Mouse (Mus musculus): Measurements from ENCODE around the gene Atg4c.

Gene Atg4c

GRCm38 (mm10) chr4:99249358-99249757 is 55.6 kb downstream of the Atg4c start:
- in situ Hi-C loops (cut with MseI, MboI): no loop called here

GRCm38 (mm10) chr4:99249826-99250225 is 56.1 kb downstream of the Atg4c start:
- in situ Hi-C loops (cut with MseI, MboI): no loop called here

- in situ Hi-C loops (cut with MseI, MboI): no loop called here
These were observed 59.2 kb downstream of the Atg4c start for GRCm38 (mm10) chr4:99252957-99253356.

- in situ Hi-C loops (cut with MseI, MboI): no loop called here
These were observed 69.5 kb downstream of the Atg4c start for GRCm38 (mm10) chr4:99263191-99263590.

- in situ Hi-C loops (cut with MseI, MboI): no loop called here
These were observed 69.9 kb downstream of the Atg4c start for GRCm38 (mm10) chr4:99263663-99264062.

GRCm38 (mm10) chr4:99266843-99267445 is 73.2 kb downstream of the Atg4c start:
- in situ Hi-C loops (cut with MseI, MboI): no loop called here

GRCm38 (mm10) chr4:99272860-99273259 is 79.1 kb downstream of the Atg4c start:
- in situ Hi-C loops (cut with MseI, MboI): no loop called here

GRCm38 (mm10) chr4:99273466-99273865 is 79.7 kb downstream of the Atg4c start:
- in situ Hi-C loops (cut with MseI, MboI): no loop called here

GRCm38 (mm10) chr4:99273979-99274378 is 80.2 kb downstream of the Atg4c start:
- in situ Hi-C loops (cut with MseI, MboI): no loop called here

- in situ Hi-C loops (cut with MseI, MboI): no loop called here
These were observed 85.1 kb downstream of the Atg4c start for GRCm38 (mm10) chr4:99278876-99279275.

GRCm38 (mm10) chr4:99281711-99282110 is 88.0 kb downstream of the Atg4c start:
- in situ Hi-C loops (cut with MseI, MboI): no loop called here

- in situ Hi-C loops (cut with MseI, MboI): no loop called here
These were observed 95.6 kb downstream of the Atg4c start for GRCm38 (mm10) chr4:99289286-99289685.

- in situ Hi-C loops (cut with MseI, MboI): no loop called here
These were observed 104.9 kb downstream of the Atg4c start for GRCm38 (mm10) chr4:99298676-99299075.

GRCm38 (mm10) chr4:99304793-99305192 is 111.1 kb downstream of the Atg4c start:
- in situ Hi-C loops (cut with MseI, MboI): no loop called here
